ENCODE assay signal across 14 mouse cellular contexts in genomic region chr7:25293191-25293739, GRCm38 (mm10). TPM values are rescaled to one million over a fixed set of nuclear protein-coding genes. Genes with fewer than 3 reads are reported as not detected.
DNase-seq lines count a peak whose midpoint lies in the region; ATAC-seq and TF ChIP-seq lines count a peak whose summit lies in the region.
"Had no signal": no experiment of that assay in that cellular context is flagged by ENCODE, and none has a peak within 500 bp of the region (broad histone marks: within the 10 kb centered on the region; RNA-seq: fewer than 3 reads in every experiment).

No protein-coding gene starts in this region.

- no peak for TF ChIP-seq EP300 in liver, postnatal 0 days (IDR thresholded peaks at IDR 0.05; ENCODE audit: low read depth)

- ATAC-seq in liver, embryonic 13.5 days (ENCODE audit: low read depth), result no peak
- no peak for ATAC-seq in liver, postnatal 0 days
- no peak for ATAC-seq in hindbrain, embryonic 13.5 days (ENCODE audit: low FRiP score)
- ATAC-seq in midbrain, embryonic 13.5 days, result no peak
- ATAC-seq in frontal cortex, adult (ENCODE audit: low TSS enrichment), result no peak
- no peak for ATAC-seq in megakaryocyte, adult 5-6 weeks (ENCODE audit: poor library complexity, severe bottlenecking)

- H3K4me3 ChIP-seq in liver, embryonic 13.5 days (replicated peaks), result no peak overlapping the region
- H3K4me3 ChIP-seq in liver, postnatal 0 days (ENCODE audit: low read depth, low read length), result no peak overlapping the region
- no peak overlapping the region for H3K4me3 ChIP-seq in hindbrain, embryonic 13.5 days
- H3K4me3 ChIP-seq in midbrain, embryonic 13.5 days (replicated peaks), result no peak overlapping the region
- H3K4me3 ChIP-seq: myocyte had no signal

- 0 out of 2 replicates have a peak overlapping the region, but pooled peaks have one; percentile 10 for H3K9ac ChIP-seq in liver, embryonic 13.5 days
- H3K9ac ChIP-seq in liver, postnatal 0 days (replicated peaks), result no peak overlapping the region
- peak overlapping the region; percentile 13; the same call in 1 of the 2 replicates for H3K9ac ChIP-seq in hindbrain, embryonic 13.5 days
- no peak overlapping the region for H3K9ac ChIP-seq in midbrain, embryonic 13.5 days (replicated peaks)

- 85% methylated on average over 10 of the region's 10 CpGs for WGBS in liver, embryonic 13.5 days (ENCODE audit: insufficient replicate concordance)
- WGBS in liver, postnatal 0 days (ENCODE audit: insufficient replicate concordance), result 87% methylated on average over 10 of the region's 10 CpGs
- WGBS in hindbrain, embryonic 13.5 days, result 81% methylated on average over 10 of the region's 10 CpGs
- WGBS in midbrain, embryonic 13.5 days, result 87% methylated on average over 9 of the region's 10 CpGs

- no peaks in the 10 kb centered on the region for H3K9me3 ChIP-seq in liver, embryonic 13.5 days (replicated peaks)
- H3K9me3 ChIP-seq in liver, postnatal 0 days (ENCODE audit: low read length), result no peaks in the 10 kb centered on the region
- no peaks in the 10 kb centered on the region for H3K9me3 ChIP-seq in hindbrain, embryonic 13.5 days
- no peaks in the 10 kb centered on the region for H3K9me3 ChIP-seq in midbrain, embryonic 13.5 days

- no peaks in the 10 kb centered on the region for H3K27me3 ChIP-seq in liver, embryonic 13.5 days
- no peaks in the 10 kb centered on the region for H3K27me3 ChIP-seq in liver, postnatal 0 days (ENCODE audit: insufficient read depth, low read length)
- H3K27me3 ChIP-seq in hindbrain, embryonic 13.5 days, result no peaks in the 10 kb centered on the region
- H3K27me3 ChIP-seq in midbrain, embryonic 13.5 days, result no peaks in the 10 kb centered on the region

- H3K4me1 ChIP-seq in liver, embryonic 13.5 days (replicated peaks), result peaks cover 29% of the 10 kb centered on the region
- H3K4me1 ChIP-seq in liver, postnatal 0 days (ENCODE audit: insufficient read depth), result peaks cover 12% of the 10 kb centered on the region
- H3K4me1 ChIP-seq in hindbrain, embryonic 13.5 days (replicated peaks), result peaks cover 52% of the 10 kb centered on the region
- H3K4me1 ChIP-seq in midbrain, embryonic 13.5 days (replicated peaks), result peaks cover 49% of the 10 kb centered on the region

- intact Hi-C loops in gastrocnemius, postnatal 14 days (cut with DNase I; ENCODE audit: low total_unique reads), result no loop called here

- peaks cover 68% of the 10 kb centered on the region for H3K36me3 ChIP-seq in liver, embryonic 13.5 days
- H3K36me3 ChIP-seq in liver, postnatal 0 days (replicated peaks; ENCODE audit: insufficient read depth, low read length), result peaks cover 57% of the 10 kb centered on the region
- peaks cover 77% of the 10 kb centered on the region for H3K36me3 ChIP-seq in hindbrain, embryonic 13.5 days
- H3K36me3 ChIP-seq in midbrain, embryonic 13.5 days, result peaks cover 79% of the 10 kb centered on the region

- DNase-seq in gastrocnemius, postnatal 14 days, result peak; percentile 7
- no peak for DNase-seq in gastrocnemius, adult 8-10 months (ENCODE audit: low spot score in 2 of 2)
- no peak for DNase-seq in liver, embryonic 13.5 days
- DNase-seq in liver, postnatal 0 days, result no peak
- DNase-seq: kidney, adult 11 months; liver; lung, postnatal 14 days; thymus, postnatal 25 days had no signal

- no peak overlapping the region for H3K4me2 ChIP-seq in liver, embryonic 13.5 days
- no peak overlapping the region for H3K4me2 ChIP-seq in liver, postnatal 0 days (ENCODE audit: low read depth, low read length)
- no peak overlapping the region for H3K4me2 ChIP-seq in hindbrain, embryonic 13.5 days
- H3K4me2 ChIP-seq in midbrain, embryonic 13.5 days (replicated peaks), result no peak overlapping the region

- TF ChIP-seq CTCF in liver, postnatal 0 days (IDR thresholded peaks at IDR 0.05; ENCODE audit: low read depth), result no peak

- no peak overlapping the region for H3K27ac ChIP-seq in liver, embryonic 13.5 days
- no peak overlapping the region for H3K27ac ChIP-seq in liver, postnatal 0 days (ENCODE audit: low read depth)
- H3K27ac ChIP-seq in hindbrain, embryonic 13.5 days, result peak overlapping the region; percentile 64
- peak overlapping the region; percentile 19; the same call in 1 of the 2 replicates for H3K27ac ChIP-seq in midbrain, embryonic 13.5 days

RNA-seq across cellular contexts. Expression of gene Pafah1b3, which starts 4.5 kb away (rescaled TPM):
- total RNA-seq in gastrocnemius, postnatal 14 days (2021), result 1 to 10 TPM; 3.0 to 4.5 TPM
- total RNA-seq in gastrocnemius, adult 8-10 months (2022), result 1 to 10 TPM in 3 of 4 experiments, under 1 TPM in 1; 0.56 to 1.5 (median 1.1) TPM
- polyA plus RNA-seq in liver, embryonic 13.5 days (2015; fragmentation: Nextera tagmentation; extraction: Ambion mirVana), result 29.3 and 31.6 TPM in 2 replicates
- polyA plus RNA-seq in liver, postnatal 0 days (2015; fragmentation: Nextera tagmentation; extraction: Ambion mirVana), result 23.4 and 25.4 TPM in 2 replicates
- 619 and 632 TPM in 2 replicates for polyA plus RNA-seq in hindbrain, embryonic 13.5 days (2015; fragmentation: Nextera tagmentation; extraction: Ambion mirVana)
- 665 and 668 TPM in 2 replicates for polyA plus RNA-seq in midbrain, embryonic 13.5 days (2015; fragmentation: Nextera tagmentation; extraction: Ambion mirVana)
- total RNA-seq in megakaryocyte, adult 5-6 weeks (2015), result 7.7 and 15.9 TPM in 2 replicates
- total RNA-seq in megakaryocyte, adult 5-6 weeks (2017), result 7.7 and 14.6 TPM in 2 replicates

RNA-seq across cellular contexts. Expression of gene Prr19, which starts 7.9 kb away (rescaled TPM):
- total RNA-seq in gastrocnemius, postnatal 14 days (2021), result not detected
- total RNA-seq in gastrocnemius, adult 8-10 months (2022), result not detected
- polyA plus RNA-seq in liver, embryonic 13.5 days (2015; fragmentation: Nextera tagmentation; extraction: Ambion mirVana), result not detected in 2 replicates
- not detected in 2 replicates for polyA plus RNA-seq in liver, postnatal 0 days (2015; fragmentation: Nextera tagmentation; extraction: Ambion mirVana)
- polyA plus RNA-seq in hindbrain, embryonic 13.5 days (2015; fragmentation: Nextera tagmentation; extraction: Ambion mirVana), result 2.3 TPM in 2 replicates
- 2.1 and 3.1 TPM in 2 replicates for polyA plus RNA-seq in midbrain, embryonic 13.5 days (2015; fragmentation: Nextera tagmentation; extraction: Ambion mirVana)
- total RNA-seq in megakaryocyte, adult 5-6 weeks (2015), result not detected in 2 replicates
- total RNA-seq in megakaryocyte, adult 5-6 weeks (2017), result not detected in 2 replicates
- total RNA-seq: gastrocnemius, postnatal 4 days had no signal
- polyA plus RNA-seq: myocyte had no signal

RNA-seq across cellular contexts. Expression of gene Tmem145, which starts 12.6 kb away (rescaled TPM):
- total RNA-seq in gastrocnemius, postnatal 14 days (2021), result not detected
- not detected for total RNA-seq in gastrocnemius, adult 8-10 months (2022)
- polyA plus RNA-seq in liver, embryonic 13.5 days (2015; fragmentation: Nextera tagmentation; extraction: Ambion mirVana), result 0.10 TPM in 1 of 2 replicates, not detected in the other
- not detected in 2 replicates for polyA plus RNA-seq in liver, postnatal 0 days (2015; fragmentation: Nextera tagmentation; extraction: Ambion mirVana)
- 49.5 and 50.6 TPM in 2 replicates for polyA plus RNA-seq in hindbrain, embryonic 13.5 days (2015; fragmentation: Nextera tagmentation; extraction: Ambion mirVana)
- polyA plus RNA-seq in midbrain, embryonic 13.5 days (2015; fragmentation: Nextera tagmentation; extraction: Ambion mirVana), result 41.1 and 47.1 TPM in 2 replicates
- not detected in 2 replicates for total RNA-seq in megakaryocyte, adult 5-6 weeks (2015)
- not detected in 2 replicates for total RNA-seq in megakaryocyte, adult 5-6 weeks (2017)

RNA-seq across cellular contexts. Expression of gene Megf8, which starts 23.7 kb away (rescaled TPM):
- 10 to 100 TPM; 18.5 to 19.7 TPM for total RNA-seq in gastrocnemius, postnatal 14 days (2021)
- 10 to 100 TPM; 22.6 to 26.8 (median 25.0) TPM for total RNA-seq in gastrocnemius, adult 8-10 months (2022)
- polyA plus RNA-seq in liver, embryonic 13.5 days (2015; fragmentation: Nextera tagmentation; extraction: Ambion mirVana), result 1.0 and 1.2 TPM in 2 replicates
- 0.58 and 0.81 TPM in 2 replicates for polyA plus RNA-seq in liver, postnatal 0 days (2015; fragmentation: Nextera tagmentation; extraction: Ambion mirVana)
- 18.7 and 20.4 TPM in 2 replicates for polyA plus RNA-seq in hindbrain, embryonic 13.5 days (2015; fragmentation: Nextera tagmentation; extraction: Ambion mirVana)
- polyA plus RNA-seq in midbrain, embryonic 13.5 days (2015; fragmentation: Nextera tagmentation; extraction: Ambion mirVana), result 18.9 and 19.8 TPM in 2 replicates
- 1.0 and 1.1 TPM in 2 replicates for total RNA-seq in megakaryocyte, adult 5-6 weeks (2015)
- total RNA-seq in megakaryocyte, adult 5-6 weeks (2017), result 1.3 and 2.1 TPM in 2 replicates

RNA-seq across cellular contexts. Expression of gene Cic, which starts 25.8 kb away (rescaled TPM):
- total RNA-seq in gastrocnemius, postnatal 14 days (2021), result 10 to 100 TPM; 38.2 to 44.1 TPM
- total RNA-seq in gastrocnemius, adult 8-10 months (2022), result 10 to 100 TPM; 26.4 to 38.7 (median 30.1) TPM
- 9.7 and 10.4 TPM in 2 replicates for polyA plus RNA-seq in liver, embryonic 13.5 days (2015; fragmentation: Nextera tagmentation; extraction: Ambion mirVana)
- 8.9 and 9.7 TPM in 2 replicates for polyA plus RNA-seq in liver, postnatal 0 days (2015; fragmentation: Nextera tagmentation; extraction: Ambion mirVana)
- 36.9 and 42.4 TPM in 2 replicates for polyA plus RNA-seq in hindbrain, embryonic 13.5 days (2015; fragmentation: Nextera tagmentation; extraction: Ambion mirVana)
- 37.6 and 44.2 TPM in 2 replicates for polyA plus RNA-seq in midbrain, embryonic 13.5 days (2015; fragmentation: Nextera tagmentation; extraction: Ambion mirVana)
- total RNA-seq in megakaryocyte, adult 5-6 weeks (2015), result 166 and 174 TPM in 2 replicates
- total RNA-seq in megakaryocyte, adult 5-6 weeks (2017), result 55.5 and 84.2 TPM in 2 replicates

Comparison
In these comparisons a context has a peak if more than half of its experiments do, and no peak if none do; other contexts are left out.
1. H3K9ac ChIP-seq: peak in liver, embryonic 13.5 days (single experiment) and hindbrain, embryonic 13.5 days (single experiment); none in liver, postnatal 0 days (single experiment) and midbrain, embryonic 13.5 days (single experiment).
2. H3K27ac ChIP-seq: peak in hindbrain, embryonic 13.5 days (single experiment) and midbrain, embryonic 13.5 days (single experiment); none in liver, embryonic 13.5 days (single experiment) and liver, postnatal 0 days (single experiment).
3. RNA of gene Pafah1b3, which starts 4.5 kb away (polyA plus RNA-seq): 665 to 668 TPM in midbrain, embryonic 13.5 days and 619 to 632 TPM in hindbrain, embryonic 13.5 days; 29.3 to 31.6 TPM in liver, embryonic 13.5 days and 23.4 to 25.4 TPM in liver, postnatal 0 days; every median in the first group is over 10 times any median in the second.
4. RNA of gene Tmem145, which starts 12.6 kb away (polyA plus RNA-seq): 49.5 to 50.6 TPM in hindbrain, embryonic 13.5 days and 41.1 to 47.1 TPM in midbrain, embryonic 13.5 days; 0.10 TPM in liver, embryonic 13.5 days and not detected in liver, postnatal 0 days; every median in the first group is over 10 times any median in the second.